Mouse (Mus musculus) olfactory bulb, adult 2 months (tissue): ENCODE data around the gene Gm42791.

Source experiments
- CTCF ChIP-seq: fragments of 200-500 bp; IDR thresholded peaks from 2 replicates; pipeline ENCODE4 v1.5.1; 2012; ENCODE audit warnings: low read depth, mild to moderate bottlenecking, low read length, moderate library complexity; ENCODE audit not compliant: insufficient read depth
- POLR2A ChIP-seq: fragments of 200-500 bp; IDR thresholded peaks from 2 replicates; pipeline ENCODE4 v1.6.1; 2012; ENCODE audit warnings: mild to moderate bottlenecking, low read depth, low read length, moderate library complexity; ENCODE audit not compliant: insufficient read depth

DNA sequence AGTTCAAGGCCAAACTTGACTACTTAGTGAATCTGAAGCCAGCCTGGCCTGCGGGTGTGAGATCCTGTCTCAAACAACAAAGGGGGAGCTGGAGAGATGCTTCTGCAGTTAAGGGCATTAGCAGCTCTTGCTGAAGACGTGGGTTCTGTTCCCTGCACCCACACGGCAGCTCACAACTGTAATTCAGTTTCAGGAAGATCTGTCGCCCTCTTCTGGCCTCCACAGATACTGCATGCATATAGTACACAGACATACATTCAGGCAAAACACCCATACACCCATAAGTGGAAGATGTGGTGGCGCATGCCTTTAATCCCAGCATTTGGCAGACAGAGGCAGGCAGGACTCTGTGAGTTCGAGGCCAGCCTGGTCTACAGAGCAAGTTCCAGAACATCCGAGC is 5.5 kb downstream of the Gm42791 start:
- TF ChIP-seq CTCF (peak; percentile 17; the same call in 1 of the 2 replicates), POLR2A (no peak)
